Mouse (Mus musculus): ENCODE measurements around the gene Ifi214.
"Not testable (repeated sequence)": the region's sequence is repeated elsewhere in the genome, so short reads cannot be mapped to it uniquely, and the experiment has no call there.

- not testable (repeated sequence) for TF ChIP-seq GATA1 (IDR thresholded peaks at IDR 0.05; ENCODE audit: borderline replicate concordance, low read length); FLI1 (IDR thresholded peaks at IDR 0.05; ENCODE audit: low read length)
Measured at GRCm38 (mm10) chr1:173481182-173481574, 54.6 kb downstream of the Ifi214 start.
